Mouse (Mus musculus) left cerebral cortex, adult 2 months (tissue): ENCODE data around the gene Vwa7. TPM values are rescaled to one million over a fixed set of nuclear protein-coding genes. Genes with fewer than 3 reads are reported as not detected.
"Not testable (repeated sequence)": the region's sequence is repeated elsewhere in the genome, so short reads cannot be mapped to it uniquely, and the experiment has no call there.

ENCODE experiments used
- DNase-seq, 2 experiments: peaks; one replicate each; pipeline ENCODE4 v3.0.0; 2021 to 2022; ENCODE audit warnings: low spot score in 2 of 2, mixed read lengths in 1 of 2; ENCODE audit errors: extremely low spot score in 1 of 2
- H3K27ac ChIP-seq: fragments of 200-600 bp; 2 replicates; pipeline ENCODE4 v1.8.1; 2022
- H3K4me3 ChIP-seq: fragments of 200-600 bp; 2 replicates; pipeline ENCODE4 v1.8.1; 2022
- CTCF ChIP-seq: fragments of 200-600 bp; IDR thresholded peaks from 2 replicates; pipeline ENCODE4 v1.8.1; 2022; ENCODE audit warnings: antibody characterized with exemption, mild to moderate bottlenecking, moderate library complexity
- intact Hi-C: fragments of 180-260 bp; cut with DNase I; formaldehyde crosslinking; loops from one replicate; pipeline ENCODE4 v1.15.1; 2025
- total RNA-seq, 2 experiments: library from RNA; stranded (reverse); gene quantifications; 2 replicates each; pipeline ENCODE4 v1.2.3; 2021

The Vwa7 gene
- total RNA-seq, 2 experiments from 2014 or later = 0.40 to 0.43 TPM

DNA sequence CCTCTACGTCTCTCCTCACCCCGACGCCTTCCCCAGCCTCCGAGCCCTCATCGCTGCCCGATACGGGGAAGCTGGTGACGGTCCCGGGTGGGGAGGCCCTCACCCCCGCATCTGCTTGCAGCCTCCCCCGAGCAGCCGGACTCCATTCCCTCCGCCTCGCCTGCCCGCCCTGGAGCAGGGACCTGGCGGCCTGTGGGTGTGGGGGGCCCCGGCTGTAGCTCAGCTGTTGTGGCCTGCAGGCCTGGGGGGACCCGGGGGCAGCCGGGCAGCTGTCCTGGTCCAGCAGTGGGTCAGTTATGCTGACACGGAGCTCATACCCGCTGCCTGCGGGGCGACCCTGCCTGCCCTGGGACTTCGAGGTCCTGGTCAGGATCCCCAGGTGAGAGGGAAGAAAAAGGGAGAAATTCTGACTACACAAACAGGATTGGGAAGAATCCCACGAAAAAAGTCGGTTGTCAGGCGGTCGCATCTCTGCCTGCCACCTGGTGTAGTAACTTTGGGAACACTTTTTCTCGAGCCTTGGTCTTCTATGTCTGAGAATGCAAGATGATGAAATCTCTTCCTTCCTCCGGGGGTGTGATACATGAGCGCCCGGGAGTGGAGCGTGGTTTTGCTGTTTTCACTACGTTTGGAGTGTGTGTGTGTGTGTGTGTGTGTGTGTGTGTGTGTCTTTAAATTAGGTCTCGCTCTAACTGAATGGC, 14.8 kb upstream of the Vwa7 start:
- intact Hi-C loops = loop anchor here (5.0 kb wide), 1 partner anchor 121 kb away; the partner anchor contains the start of genes Csnk2b and Gpank1
- DNase-seq = no peak
- no peak for TF ChIP-seq CTCF
- peak overlapping the region; percentile 90 for H3K4me3 ChIP-seq
- H3K27ac ChIP-seq = peak overlapping the region; percentile 99

DNA sequence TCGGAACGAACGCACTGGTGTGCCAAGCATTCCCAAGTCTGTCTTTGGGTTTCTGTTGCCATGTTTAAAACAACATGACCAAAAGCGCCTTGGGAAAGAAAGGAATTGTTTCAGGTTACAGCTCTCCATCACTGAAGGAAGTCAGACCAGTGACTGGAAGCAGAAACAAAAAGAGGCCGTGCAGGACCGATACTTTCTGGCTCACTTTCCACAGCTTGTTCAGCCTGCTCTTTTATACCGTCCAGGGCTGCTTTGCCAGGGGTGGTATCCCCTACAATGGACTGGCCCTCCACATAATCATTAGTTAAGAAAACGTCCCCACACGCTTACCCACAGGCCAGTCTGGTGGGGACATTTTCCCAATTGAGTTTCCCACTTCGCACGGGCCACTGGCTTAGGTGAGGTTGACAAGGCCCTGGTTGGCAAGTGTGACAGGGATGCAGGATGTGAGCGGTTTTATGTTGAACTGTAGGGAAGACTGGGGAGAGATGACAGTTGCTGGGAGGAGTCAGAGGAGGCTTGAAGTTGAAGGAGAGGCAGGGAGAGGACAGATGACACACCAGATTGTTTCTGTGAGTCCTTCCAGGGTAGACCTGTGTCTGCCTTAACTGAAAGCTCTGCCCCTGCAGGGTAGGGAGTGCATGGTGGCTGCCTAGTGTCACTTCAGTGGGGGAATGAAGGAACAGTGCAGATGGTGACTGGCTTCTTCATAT, 14.1 kb upstream of the Vwa7 start:
- intact Hi-C loops = loop anchor here (5.0 kb wide), 1 partner anchor 120 kb away; the partner anchor contains the start of genes Csnk2b and Gpank1
- no peak overlapping the region for H3K27ac ChIP-seq

DNA sequence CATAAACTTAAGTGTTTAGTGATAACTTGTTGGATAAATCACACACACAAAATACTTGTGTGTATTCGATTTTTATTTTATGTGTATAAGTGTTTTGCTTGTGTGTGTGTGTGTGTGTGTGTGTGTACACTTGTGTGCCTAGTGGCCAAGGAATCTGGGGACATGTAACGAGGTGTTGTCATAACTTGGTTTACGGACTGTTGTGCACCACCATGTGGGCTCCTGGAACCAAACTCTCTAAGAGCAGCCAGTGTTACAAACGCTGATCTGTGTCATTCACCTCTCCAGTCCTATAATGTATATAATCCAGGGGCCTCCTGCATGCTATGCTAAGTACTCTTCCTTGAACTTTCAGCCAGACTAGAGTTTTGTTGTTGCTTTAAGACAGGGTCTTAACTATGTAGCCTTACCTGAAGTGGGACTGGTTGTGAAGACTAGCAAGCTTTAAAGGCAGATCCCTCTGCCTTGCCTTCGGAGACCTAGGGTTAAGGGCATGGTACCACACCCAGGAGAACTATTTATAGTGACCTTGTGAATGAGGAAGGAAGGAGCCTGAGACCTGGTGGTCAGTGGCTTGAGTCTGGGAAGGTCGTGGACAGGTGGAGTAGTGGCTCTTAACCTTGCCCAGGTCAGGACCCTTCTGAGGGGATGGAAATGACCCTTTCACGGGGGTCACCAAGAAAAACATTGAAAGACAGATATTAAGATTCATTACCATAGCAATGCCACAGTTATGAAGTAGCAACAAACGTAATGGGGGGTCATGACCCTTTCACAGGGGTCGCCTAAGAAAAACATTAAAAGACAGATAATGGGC, 13.1 kb upstream of the Vwa7 start:
- H3K27ac ChIP-seq = no peak overlapping the region
- no peak overlapping the region for H3K4me3 ChIP-seq
- no peak for TF ChIP-seq CTCF
- intact Hi-C loops = loop anchor here (5.0 kb wide), 1 partner anchor 119 kb away; the partner anchor contains the start of genes Csnk2b and Gpank1
- DNase-seq = no peak

More for the DNA sequence above, 14.1 kb upstream of the Vwa7 start:
- DNase-seq = no peak
- TF ChIP-seq CTCF = no peak
- peak overlapping the region; percentile 5; the same call in 1 of the 2 replicates for H3K4me3 ChIP-seq

GRCm38 (mm10) chr17:35004075-35004717, 12.2 kb upstream of the Vwa7 start:
- no peak for TF ChIP-seq CTCF
- no peak overlapping the region for H3K4me3 ChIP-seq
- H3K27ac ChIP-seq = no peak overlapping the region
- intact Hi-C loops = loop anchor here (5.0 kb wide), 1 partner anchor 118 kb away; the partner anchor contains the start of genes Csnk2b and Gpank1
- DNase-seq = no peak

DNA sequence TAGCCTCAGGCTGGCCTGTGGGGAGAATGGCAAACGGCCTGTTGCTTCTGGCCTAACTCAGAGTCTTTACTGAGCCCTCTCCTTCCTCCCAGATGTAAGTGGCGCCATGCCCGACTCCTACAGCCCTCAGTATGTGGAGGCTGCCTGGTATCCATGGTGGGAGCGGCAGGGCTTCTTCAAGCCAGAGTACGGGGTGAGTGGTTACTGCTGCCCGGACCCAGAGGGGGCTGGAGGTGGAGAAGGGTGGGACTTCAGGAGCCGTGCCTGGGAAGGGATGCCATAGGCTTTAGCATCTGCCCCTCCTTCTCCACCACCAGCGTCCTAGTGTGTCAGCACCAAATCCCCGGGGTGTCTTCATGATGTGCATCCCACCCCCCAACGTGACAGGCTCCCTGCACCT, 11.2 kb upstream of the Vwa7 start:
- intact Hi-C loops = no loop called here
- H3K27ac ChIP-seq = no peak overlapping the region
- H3K4me3 ChIP-seq = no peak overlapping the region
- DNase-seq = no peak
- no peak for TF ChIP-seq CTCF

GRCm38 (mm10) chr17:35005902-35006301, 10.5 kb upstream of the Vwa7 start:
- H3K27ac ChIP-seq, DNase-seq, intact Hi-C loops, H3K4me3 ChIP-seq: not testable (repeated sequence)

DNA sequence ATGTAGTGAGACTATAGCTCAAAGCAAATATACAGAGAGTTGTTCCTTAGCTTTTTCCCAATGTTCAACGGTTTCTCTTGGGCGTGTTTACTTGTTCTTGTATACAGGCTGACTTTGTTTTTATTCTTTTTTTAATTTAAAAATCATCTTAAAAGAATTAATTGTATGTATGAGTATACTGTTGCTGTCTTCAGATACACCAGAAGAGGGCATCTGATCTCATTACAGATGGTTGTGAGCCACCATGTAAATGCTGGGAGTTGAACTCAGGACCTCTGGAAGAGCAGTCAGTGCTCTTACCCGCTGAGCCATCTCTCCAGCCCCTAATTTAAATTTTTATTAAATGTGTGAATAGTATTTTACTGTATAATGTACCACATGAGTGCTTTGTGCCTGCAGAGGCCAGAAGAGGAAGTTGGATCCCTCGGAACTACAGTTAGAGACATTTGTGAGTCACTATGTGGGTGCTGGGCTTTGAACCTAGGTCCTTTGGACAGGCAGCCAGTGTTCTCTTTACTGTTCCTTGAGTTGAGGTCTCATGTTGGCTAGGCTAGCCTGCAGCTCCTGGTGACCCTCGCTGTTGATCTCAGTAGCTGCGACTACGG, 8.9 kb upstream of the Vwa7 start:
- DNase-seq = no peak
- intact Hi-C loops = no loop called here
- H3K27ac ChIP-seq = no peak overlapping the region
- H3K4me3 ChIP-seq = no peak overlapping the region
- peak; percentile 38 for TF ChIP-seq CTCF

GRCm38 (mm10) chr17:35009586-35009985, 6.8 kb upstream of the Vwa7 start:
- no peak overlapping the region for H3K27ac ChIP-seq
- DNase-seq = no peak
- TF ChIP-seq CTCF = no peak
- no peak overlapping the region for H3K4me3 ChIP-seq
- intact Hi-C loops = no loop called here

- TF ChIP-seq CTCF = no peak
- no peak overlapping the region for H3K27ac ChIP-seq
- H3K4me3 ChIP-seq = no peak overlapping the region
- intact Hi-C loops = no loop called here
- no peak for DNase-seq
Measured at GRCm38 (mm10) chr17:35011440-35011839, 4.9 kb upstream of the Vwa7 start.

- Histone ChIP-seq H3K4me3 (no peak overlapping the region), H3K27ac (no peak overlapping the region)
- DNase-seq = no peak
- intact Hi-C loops = no loop called here
- TF ChIP-seq CTCF = no peak
Measured at GRCm38 (mm10) chr17:35012430-35012829, 3.9 kb upstream of the Vwa7 start.

GRCm38 (mm10) chr17:35013221-35013620, 3.2 kb upstream of the Vwa7 start:
- intact Hi-C loops = no loop called here
- DNase-seq = no peak
- Histone ChIP-seq H3K27ac (no peak overlapping the region), H3K4me3 (no peak overlapping the region)
- TF ChIP-seq CTCF = no peak
